Mouse (Mus musculus) forebrain, embryonic 15.5 days (tissue): ENCODE measurements around the gene Tpst2. TPM values are rescaled to one million over a fixed set of nuclear protein-coding genes. Genes with fewer than 3 reads are reported as not detected.

Experiments
- ATAC-seq: fragments of 200-750 bp; cut with Nextera tagmentation; replicated peaks from 2 replicates; pipeline ENCODE4 v1.8.0; 2017; ENCODE audit warnings: mild to moderate bottlenecking, moderate TSS enrichment, moderate library complexity
- H3K27ac ChIP-seq: fragments of 300-500 bp; sonication (generic); replicated peaks from 2 replicates; pipeline ENCODE4 v1.5.1; 2015; ENCODE audit warnings: mild to moderate bottlenecking, inconsistent platforms
- H3K27me3 ChIP-seq: fragments of 300-500 bp; sonication (generic); 2 replicates; pipeline ENCODE4 v1.6.1; 2015; ENCODE audit warnings: inconsistent platforms
- H3K36me3 ChIP-seq: fragments of 300-500 bp; sonication (generic); 2 replicates; pipeline ENCODE4 v1.6.1; 2015; ENCODE audit warnings: mild to moderate bottlenecking, inconsistent platforms
- H3K4me1 ChIP-seq: fragments of 300-500 bp; sonication (generic); 2 replicates; pipeline ENCODE4 v1.6.1; 2015; ENCODE audit warnings: inconsistent platforms
- H3K4me2 ChIP-seq: fragments of 300-500 bp; sonication (generic); replicated peaks from 2 replicates; pipeline ENCODE4 v1.6.1; 2015; ENCODE audit warnings: mild to moderate bottlenecking, inconsistent platforms
- H3K4me3 ChIP-seq: fragments of 300-500 bp; sonication (generic); 2 replicates; pipeline ENCODE4 v1.5.1; 2015; ENCODE audit warnings: mild to moderate bottlenecking, inconsistent platforms
- H3K9ac ChIP-seq: fragments of 300-500 bp; sonication (generic); replicated peaks from 2 replicates; pipeline ENCODE4 v1.6.1; 2015; ENCODE audit warnings: mild to moderate bottlenecking, inconsistent platforms
- H3K9me3 ChIP-seq: fragments of 300-500 bp; sonication (generic); 2 replicates; pipeline ENCODE4 v1.6.1; 2016; ENCODE audit warnings: inconsistent platforms
- WGBS: fragments of 180-500 bp; shearing (Covaris S2); methylation state at CpG from one replicate; pipeline ENCODE4 v1.1.7; 2015; ENCODE audit warnings: mixed read lengths; 5-methylcytosine and 5-hydroxymethylcytosine counted together
- polyA plus RNA-seq: library from polyadenylated mRNA; unstranded; fragments of >200 nt; fragmentation: Nextera tagmentation; extraction: Ambion mirVana; gene quantifications from 2 replicates; pipeline ENCODE4 v1.2.1, GENCODE M21; 2015

Tpst2 gene
- polyA plus RNA-seq, 1 experiment from 2014 or later = 29.5 TPM

DNA sequence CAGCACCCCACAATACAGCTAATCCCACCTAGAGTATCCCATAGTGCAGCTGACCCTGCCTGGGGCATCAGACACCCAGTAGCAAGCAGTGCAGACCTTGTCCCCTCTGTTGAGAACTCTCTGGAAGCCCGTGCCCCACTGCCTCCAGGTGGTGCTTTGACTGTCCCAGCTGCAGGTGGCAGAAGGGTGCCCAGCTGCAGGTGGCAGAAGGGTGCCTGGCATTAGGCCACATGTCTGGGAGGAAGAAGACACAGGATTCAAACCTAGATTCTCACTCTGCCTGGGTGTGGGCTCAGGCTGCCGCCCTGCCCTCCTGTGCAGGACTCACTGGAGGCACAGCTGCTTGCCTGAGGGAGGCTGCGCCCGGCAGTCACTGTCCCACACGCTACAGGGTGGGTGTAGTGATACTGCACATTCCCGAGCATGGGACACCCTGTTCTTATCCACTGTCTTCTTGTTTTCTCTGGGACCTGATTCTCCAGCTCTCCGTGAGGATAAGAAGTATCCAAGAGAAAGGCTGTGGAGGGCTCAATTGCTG, 9.1 kb downstream of the Tpst2 start:
- peaks cover 10% of the 10 kb centered on the region; the same call in 1 of the 2 replicates for H3K4me1 ChIP-seq
- no peak overlapping the region for H3K4me3 ChIP-seq
- H3K9me3 ChIP-seq = no peaks in the 10 kb centered on the region
- WGBS = 87% methylated on average over 7 of the region's 7 CpGs
- H3K27ac ChIP-seq = no peak overlapping the region
- no peaks in the 10 kb centered on the region for H3K36me3 ChIP-seq
- no peak overlapping the region for H3K9ac ChIP-seq
- ATAC-seq = no peak
- no peaks in the 10 kb centered on the region for H3K27me3 ChIP-seq
- no peak overlapping the region for H3K4me2 ChIP-seq

DNA sequence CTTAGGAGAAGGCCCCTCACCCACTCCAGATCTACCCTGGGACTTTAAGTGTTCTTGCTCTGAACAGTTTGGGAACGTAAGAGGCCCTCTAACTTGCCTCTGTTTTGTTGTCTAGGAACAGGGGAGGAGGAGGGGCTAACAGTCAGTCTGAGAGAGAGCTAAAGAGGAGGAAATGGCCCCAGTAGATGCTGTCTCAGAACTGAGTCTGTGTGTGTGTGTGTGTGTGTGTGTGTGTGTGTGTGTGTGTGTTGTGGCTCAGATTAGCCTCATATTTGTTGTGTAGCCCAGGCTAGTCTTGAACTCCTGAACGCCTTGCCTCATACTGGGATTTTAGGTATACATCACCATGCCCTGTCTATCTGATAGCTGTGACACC, 10.1 kb downstream of the Tpst2 start:
- no peak overlapping the region for H3K9ac ChIP-seq
- no peak for ATAC-seq

DNA sequence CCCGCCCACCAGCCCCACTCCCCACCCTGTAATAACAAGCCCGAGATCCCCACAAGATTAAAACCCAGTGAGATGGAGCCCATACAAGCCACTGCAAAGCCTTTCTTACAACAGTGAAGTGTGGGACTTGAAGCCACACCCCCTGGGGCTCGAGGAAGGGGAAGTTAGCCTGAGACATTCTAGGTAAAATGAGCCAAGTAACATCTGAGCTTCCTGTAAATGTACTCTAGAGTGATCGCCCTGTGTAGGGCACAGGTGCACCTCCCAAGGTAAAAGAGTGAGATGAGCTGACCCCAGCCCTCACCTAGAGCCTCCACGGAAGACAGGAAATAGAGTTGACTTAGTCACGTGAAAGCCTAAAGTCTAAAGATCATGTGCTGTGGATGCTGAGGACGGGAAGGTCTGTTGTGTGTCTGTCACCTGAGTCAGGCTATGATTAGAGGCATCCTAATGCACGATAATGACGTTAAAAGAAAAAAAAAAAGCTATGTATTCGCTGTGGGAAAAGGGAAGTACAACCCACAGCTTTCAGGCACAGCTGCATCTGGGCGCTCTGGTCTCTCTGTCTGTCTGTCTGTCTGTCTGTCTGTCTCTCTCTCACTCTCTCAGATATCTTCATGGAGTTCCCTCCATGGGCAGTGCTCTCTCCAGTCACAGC, 10.6 kb downstream of the Tpst2 start:
- Histone ChIP-seq H3K4me3 (no peak overlapping the region), H3K4me1 (peaks cover 7% of the 10 kb centered on the region; the same call in 1 of the 2 replicates), H3K9me3 (no peaks in the 10 kb centered on the region), H3K27me3 (no peaks in the 10 kb centered on the region), H3K27ac (no peak overlapping the region), H3K4me2 (no peak overlapping the region), H3K9ac (no peak overlapping the region), H3K36me3 (no peaks in the 10 kb centered on the region)
- WGBS = 80% methylated on average over 11 of the region's 11 CpGs
- no peak for ATAC-seq

More for the DNA sequence above, 10.1 kb downstream of the Tpst2 start:
- Histone ChIP-seq H3K9me3 (no peaks in the 10 kb centered on the region), H3K4me1 (peaks cover 10% of the 10 kb centered on the region; the same call in 1 of the 2 replicates), H3K4me2 (no peak overlapping the region), H3K36me3 (no peaks in the 10 kb centered on the region), H3K27ac (no peak overlapping the region), H3K27me3 (no peaks in the 10 kb centered on the region), H3K4me3 (no peak overlapping the region)
- 71% methylated on average over 2 of the region's 2 CpGs for WGBS

DNA sequence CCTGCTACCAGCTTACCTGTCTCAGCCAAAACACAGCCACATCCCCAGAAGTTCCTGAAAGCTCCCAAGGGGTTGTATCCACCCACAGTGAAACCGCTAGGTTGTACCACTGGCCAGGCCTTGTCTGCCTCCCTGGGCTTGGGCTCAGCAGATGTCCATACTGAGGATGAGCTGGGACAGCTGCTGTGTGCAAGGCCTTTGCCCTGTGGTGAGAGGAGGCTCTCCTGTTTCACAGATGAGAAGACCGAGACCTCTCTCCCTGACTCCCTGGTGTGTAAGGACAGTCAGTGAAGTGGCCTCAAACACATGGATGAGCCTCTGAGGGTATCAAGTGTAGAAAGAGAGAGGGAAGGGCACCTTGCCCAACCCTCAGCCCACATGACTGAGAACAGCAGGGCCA, 11.2 kb downstream of the Tpst2 start:
- H3K4me1 ChIP-seq = 0 out of 2 replicates have a peak, but pooled peaks cover 3% of the 10 kb centered on the region
- no peaks in the 10 kb centered on the region for H3K9me3 ChIP-seq
- H3K4me3 ChIP-seq = no peak overlapping the region
- no peaks in the 10 kb centered on the region for H3K36me3 ChIP-seq
- no peak for ATAC-seq
- no peak overlapping the region for H3K9ac ChIP-seq
- H3K27ac ChIP-seq = no peak overlapping the region
- H3K27me3 ChIP-seq = no peaks in the 10 kb centered on the region
- H3K4me2 ChIP-seq = no peak overlapping the region
- WGBS = 87% methylated on average over 2 of the region's 2 CpGs

DNA sequence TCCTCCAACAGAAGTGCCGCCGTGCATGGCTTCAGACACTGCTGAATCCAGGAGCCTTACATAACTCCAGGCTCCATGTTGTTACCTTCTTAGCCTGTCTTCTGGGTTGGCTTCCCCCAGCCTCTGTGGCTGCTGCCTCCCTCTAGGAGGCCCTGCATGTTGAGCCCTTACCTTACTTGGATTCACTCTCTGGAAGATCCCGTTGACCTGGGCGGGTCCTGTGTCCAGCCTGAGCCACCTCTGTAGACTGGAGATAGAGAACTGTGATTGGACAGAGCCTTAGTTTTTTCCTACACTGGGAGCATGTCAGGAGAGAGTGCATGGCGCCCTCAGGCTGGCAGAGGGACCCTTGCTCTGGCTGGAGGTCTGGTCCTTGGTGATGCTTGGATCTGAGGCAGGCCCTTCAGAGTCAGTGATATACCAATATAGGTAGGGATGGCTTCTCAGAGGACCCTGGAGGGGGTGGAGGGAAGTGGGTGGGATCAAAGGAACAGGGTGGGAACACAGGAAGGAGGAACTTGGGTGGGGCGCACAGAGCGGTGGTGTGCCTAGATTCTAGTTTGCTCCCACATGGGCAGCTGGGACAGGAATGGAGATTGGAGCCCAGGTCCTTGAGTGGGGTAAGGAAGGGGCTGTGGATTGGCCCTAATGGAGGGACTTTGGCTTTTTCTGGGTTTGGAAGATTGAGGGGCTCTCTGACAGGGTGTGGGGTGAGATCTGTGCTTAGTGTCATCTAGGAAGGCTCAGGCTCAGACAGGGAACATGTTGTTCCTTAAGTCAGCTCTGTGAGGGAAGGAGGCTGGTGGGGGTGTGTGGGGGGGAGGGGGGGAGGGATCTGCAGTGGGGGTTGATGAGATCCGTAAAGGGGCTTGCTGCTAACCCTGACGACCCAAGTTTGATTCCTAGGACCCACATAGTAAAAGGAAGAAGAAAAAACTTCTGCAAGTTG, 12.0 kb downstream of the Tpst2 start:
- 84% methylated on average over 9 of the region's 9 CpGs for WGBS
- Histone ChIP-seq H3K27ac (no peak overlapping the region), H3K4me2 (no peak overlapping the region), H3K9me3 (no peaks in the 10 kb centered on the region), H3K4me3 (no peak overlapping the region), H3K4me1 (0 out of 2 replicates have a peak, but pooled peaks cover 3% of the 10 kb centered on the region), H3K9ac (no peak overlapping the region), H3K27me3 (no peaks in the 10 kb centered on the region), H3K36me3 (no peaks in the 10 kb centered on the region)
- no peak for ATAC-seq

DNA sequence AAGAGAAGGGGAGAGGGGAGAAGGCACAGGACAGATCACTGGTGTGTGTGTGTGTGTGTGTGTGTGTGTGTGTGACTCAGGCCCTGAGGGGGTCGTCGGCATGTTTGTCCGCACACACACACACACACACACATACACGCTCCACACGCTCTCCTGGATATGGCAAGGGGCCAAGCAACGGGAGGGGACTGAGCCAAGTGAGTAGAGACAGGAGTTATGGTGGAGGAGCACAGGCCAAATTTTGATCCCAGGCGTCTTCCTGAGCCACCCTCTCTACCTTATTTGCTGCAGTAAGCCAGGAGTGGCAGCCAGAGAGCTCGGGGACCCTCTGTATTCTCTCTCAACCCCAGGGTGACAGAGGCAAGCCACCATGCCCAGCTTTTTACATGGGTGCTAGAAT, 12.7 kb downstream of the Tpst2 start:
- H3K4me2 ChIP-seq = no peak overlapping the region
- no peaks in the 10 kb centered on the region for H3K9me3 ChIP-seq
- 56% methylated on average over 8 of the region's 8 CpGs for WGBS
- H3K4me1 ChIP-seq = 0 out of 2 replicates have a peak, but pooled peaks cover 3% of the 10 kb centered on the region
- no peaks in the 10 kb centered on the region for H3K27me3 ChIP-seq
- H3K4me3 ChIP-seq = no peak overlapping the region
- H3K27ac ChIP-seq = no peak overlapping the region
- no peaks in the 10 kb centered on the region for H3K36me3 ChIP-seq
- H3K9ac ChIP-seq = no peak overlapping the region
- no peak for ATAC-seq

DNA sequence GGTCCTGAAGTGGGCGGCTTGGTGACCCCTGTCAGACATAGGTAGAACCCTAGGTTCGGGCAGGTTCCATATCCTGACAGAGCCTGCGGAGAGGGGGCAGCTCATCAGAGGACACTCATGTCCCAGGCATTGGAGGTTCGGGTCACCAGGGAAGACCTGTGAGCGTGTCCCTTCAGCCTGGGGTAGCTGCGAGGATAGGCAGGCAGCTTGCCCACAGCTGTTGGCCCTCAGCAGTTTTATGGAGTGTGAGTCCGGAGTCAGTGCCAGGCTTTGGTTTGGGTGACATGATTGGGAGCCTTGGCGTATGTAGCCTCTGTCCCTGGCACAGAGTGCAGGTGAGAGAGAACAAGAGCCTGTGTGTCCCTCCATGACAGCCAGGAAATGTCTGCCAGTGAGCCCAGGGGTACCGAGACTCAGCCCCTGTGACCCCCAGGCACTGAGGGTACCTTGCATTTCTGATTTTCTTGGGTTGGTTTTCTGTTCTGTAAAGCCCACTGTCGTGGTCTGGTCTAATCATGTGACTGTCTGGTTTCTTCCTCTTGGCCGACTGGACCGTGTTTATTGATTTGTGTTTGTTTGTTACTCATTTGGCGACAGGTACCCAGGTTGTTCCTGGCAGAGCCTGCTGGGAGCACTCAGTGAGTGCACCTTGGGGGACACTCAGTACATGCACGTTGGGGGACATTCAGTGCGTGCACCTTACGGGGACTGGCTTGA, 13.5 kb downstream of the Tpst2 start:
- WGBS = 85% methylated on average over 16 of the region's 16 CpGs
- Histone ChIP-seq H3K4me3 (no peak overlapping the region), H3K9me3 (no peaks in the 10 kb centered on the region), H3K9ac (no peak overlapping the region), H3K36me3 (no peaks in the 10 kb centered on the region), H3K27me3 (no peaks in the 10 kb centered on the region), H3K4me1 (0 out of 2 replicates have a peak, but pooled peaks cover 7% of the 10 kb centered on the region), H3K4me2 (no peak overlapping the region), H3K27ac (no peak overlapping the region)
- no peak for ATAC-seq

DNA sequence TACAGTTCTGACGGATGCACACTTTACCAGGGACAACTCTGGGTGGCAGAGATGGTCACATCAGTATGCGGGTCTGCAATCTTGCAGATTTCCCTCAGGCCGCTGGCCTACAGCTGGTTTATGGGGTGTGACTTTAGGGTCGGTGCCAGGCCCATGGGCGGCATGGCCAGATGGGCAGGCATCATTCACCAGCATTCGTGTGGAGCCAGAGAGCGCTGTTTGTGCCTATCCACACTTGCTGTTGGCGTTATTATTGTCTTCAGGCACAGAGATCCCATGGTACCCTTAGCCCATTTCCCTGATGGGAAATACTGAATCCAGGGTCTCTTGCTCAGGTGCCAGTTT, 14.0 kb downstream of the Tpst2 start:
- ATAC-seq = no peak
- Histone ChIP-seq H3K27me3 (no peaks in the 10 kb centered on the region), H3K4me2 (no peak overlapping the region), H3K9me3 (no peaks in the 10 kb centered on the region), H3K36me3 (no peaks in the 10 kb centered on the region), H3K4me1 (0 out of 2 replicates have a peak, but pooled peaks cover 7% of the 10 kb centered on the region), H3K27ac (no peak overlapping the region), H3K9ac (no peak overlapping the region), H3K4me3 (no peak overlapping the region)
- 88% methylated on average over 8 of the region's 8 CpGs for WGBS

DNA sequence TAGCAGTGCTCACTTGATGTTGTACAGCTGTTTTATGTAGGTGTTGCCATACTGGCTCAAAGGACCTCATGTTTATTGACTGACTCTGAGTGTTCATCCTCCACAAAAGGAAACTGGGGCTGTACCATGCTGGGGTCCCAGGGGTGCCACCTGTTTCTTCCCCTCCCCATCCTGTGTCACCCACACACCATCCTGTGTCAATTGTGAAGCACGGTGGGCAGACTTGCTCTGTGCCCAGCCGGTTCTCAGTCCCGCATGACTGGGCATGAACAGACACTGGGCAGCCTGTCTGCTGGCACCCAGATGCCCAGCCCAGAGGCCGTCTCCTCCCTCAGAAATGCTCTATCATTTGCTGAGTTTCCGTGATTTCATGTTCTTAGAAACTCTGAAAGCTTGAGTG, 15.4 kb downstream of the Tpst2 start:
- no peak overlapping the region for H3K4me2 ChIP-seq
- no peaks in the 10 kb centered on the region for H3K27me3 ChIP-seq
- H3K4me3 ChIP-seq = no peak overlapping the region
- no peak overlapping the region for H3K27ac ChIP-seq
- no peaks in the 10 kb centered on the region for H3K36me3 ChIP-seq
- no peak for ATAC-seq
- 79% methylated on average over 5 of the region's 5 CpGs for WGBS
- H3K9ac ChIP-seq = no peak overlapping the region
- H3K4me1 ChIP-seq = 0 out of 2 replicates have a peak, but pooled peaks cover 8% of the 10 kb centered on the region
- no peaks in the 10 kb centered on the region for H3K9me3 ChIP-seq

DNA sequence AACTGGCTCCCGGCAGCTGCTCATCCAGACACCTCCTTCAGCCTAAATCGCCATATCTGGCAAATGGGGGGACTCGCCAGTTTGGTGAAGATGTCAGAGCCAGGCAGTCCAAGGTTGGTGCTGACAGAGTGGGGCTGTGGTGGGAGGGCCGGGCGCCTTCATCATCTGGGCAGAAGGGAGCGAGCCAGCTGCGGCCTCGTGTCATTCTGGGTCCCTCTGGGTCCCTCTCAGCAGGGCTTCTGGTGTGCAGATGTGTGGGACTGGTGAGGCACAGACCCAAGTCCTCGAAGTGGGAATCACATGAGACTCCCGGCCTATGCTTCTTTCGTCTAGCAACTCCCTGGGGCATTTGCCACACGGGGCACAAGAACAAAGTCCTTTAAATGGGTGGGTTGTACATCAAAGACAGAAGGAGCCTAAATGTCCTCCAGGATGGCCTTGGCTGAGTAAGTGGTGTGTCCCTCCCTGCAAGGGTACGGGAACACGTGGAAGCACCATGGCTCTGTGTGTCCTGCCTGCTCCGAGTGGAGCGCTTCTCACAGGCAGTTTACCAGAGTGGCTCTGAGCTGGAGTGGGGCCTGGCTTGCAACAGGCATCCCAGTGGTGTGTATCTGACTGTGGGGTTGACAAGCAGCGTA, 16.0 kb downstream of the Tpst2 start:
- no peaks in the 10 kb centered on the region for H3K9me3 ChIP-seq
- WGBS = 84% methylated on average over 17 of the region's 17 CpGs
- H3K27me3 ChIP-seq = no peaks in the 10 kb centered on the region
- no peak overlapping the region for H3K4me2 ChIP-seq
- H3K36me3 ChIP-seq = no peaks in the 10 kb centered on the region
- H3K9ac ChIP-seq = no peak overlapping the region
- no peak overlapping the region for H3K27ac ChIP-seq
- no peak overlapping the region for H3K4me3 ChIP-seq
- 0 out of 2 replicates have a peak, but pooled peaks cover 11% of the 10 kb centered on the region for H3K4me1 ChIP-seq
- ATAC-seq = no peak

DNA sequence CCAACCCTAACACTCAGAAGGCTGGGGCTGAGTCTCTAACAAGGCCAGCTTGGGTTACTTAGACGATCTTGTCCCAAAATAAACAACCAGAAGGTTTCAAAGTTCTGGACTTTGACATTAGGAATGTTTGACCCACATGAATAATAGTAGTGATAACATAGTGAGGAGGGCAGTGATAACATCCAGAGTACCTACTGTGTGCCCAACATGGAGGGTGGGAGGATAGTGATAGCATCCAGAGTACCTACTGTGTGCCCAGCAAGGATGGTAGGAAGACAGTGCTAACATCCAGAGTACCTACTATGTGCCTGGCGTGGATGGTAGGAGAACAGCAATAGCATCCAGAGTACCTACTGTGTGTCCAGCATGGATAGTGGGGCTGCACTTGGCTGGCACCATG, 17.3 kb downstream of the Tpst2 start:
- no peak overlapping the region for H3K27ac ChIP-seq
- no peaks in the 10 kb centered on the region for H3K9me3 ChIP-seq
- H3K4me3 ChIP-seq = no peak overlapping the region
- no peaks in the 10 kb centered on the region for H3K36me3 ChIP-seq
- H3K4me2 ChIP-seq = no peak overlapping the region
- ATAC-seq = no peak
- no peak overlapping the region for H3K9ac ChIP-seq
- no peaks in the 10 kb centered on the region for H3K27me3 ChIP-seq
- 0 out of 2 replicates have a peak, but pooled peaks cover 11% of the 10 kb centered on the region for H3K4me1 ChIP-seq
- 89% methylated on average over 2 of the region's 2 CpGs for WGBS
